Mouse (Mus musculus) mesoderm, embryonic 11.5 days (tissue): ENCODE measurements around the gene Etl4.
"Not testable (repeated sequence)": the region's sequence is repeated elsewhere in the genome, so short reads cannot be mapped to it uniquely, and the experiment has no call there.

ENCODE experiments used
- DNase-seq: peaks from one replicate; pipeline ENCODE4 v3.0.0-alpha.2; 2012; ENCODE audit warnings: low read depth, low spot score

The Etl4 gene

DNA sequence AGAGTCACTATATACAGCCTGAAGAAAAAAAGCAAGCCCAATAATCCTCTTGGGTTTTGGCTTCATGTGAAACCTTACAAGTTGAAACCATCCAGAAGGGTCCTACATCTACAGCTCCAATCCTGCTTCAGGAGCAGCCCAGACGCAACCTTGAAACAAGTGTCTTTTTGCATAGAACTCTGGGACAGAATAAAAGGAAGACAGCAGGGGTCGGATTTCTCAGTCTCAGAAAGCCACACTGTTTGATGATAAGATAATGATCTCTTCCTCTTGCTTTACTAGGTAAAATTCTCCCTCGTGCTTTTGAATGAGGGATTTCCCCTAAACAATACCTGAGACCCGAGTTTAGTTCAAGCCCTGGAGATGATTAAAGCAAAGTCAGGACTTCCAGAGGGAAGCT, 385.0 kb downstream of the Etl4 start:
- DNase-seq: no peak

DNA sequence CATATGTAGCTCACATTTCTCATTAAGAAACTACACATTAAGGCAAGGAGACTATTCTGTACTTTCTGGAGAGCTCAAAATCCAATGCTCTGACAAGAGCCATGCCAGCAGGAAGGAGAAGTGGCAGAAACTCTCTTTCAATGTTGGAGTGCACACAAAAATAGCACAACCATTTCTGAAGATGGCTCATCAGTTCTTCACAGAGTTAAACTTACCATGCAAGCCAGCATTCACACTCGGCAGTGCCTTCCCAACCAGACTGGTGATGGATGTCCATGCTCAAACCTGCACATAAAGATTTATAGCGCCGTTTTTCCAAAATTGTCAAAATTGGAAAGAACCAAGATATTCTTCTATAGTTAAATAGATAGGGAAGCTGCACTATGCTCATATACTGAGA, 392.9 kb downstream of the Etl4 start:
- no peak for DNase-seq

DNA sequence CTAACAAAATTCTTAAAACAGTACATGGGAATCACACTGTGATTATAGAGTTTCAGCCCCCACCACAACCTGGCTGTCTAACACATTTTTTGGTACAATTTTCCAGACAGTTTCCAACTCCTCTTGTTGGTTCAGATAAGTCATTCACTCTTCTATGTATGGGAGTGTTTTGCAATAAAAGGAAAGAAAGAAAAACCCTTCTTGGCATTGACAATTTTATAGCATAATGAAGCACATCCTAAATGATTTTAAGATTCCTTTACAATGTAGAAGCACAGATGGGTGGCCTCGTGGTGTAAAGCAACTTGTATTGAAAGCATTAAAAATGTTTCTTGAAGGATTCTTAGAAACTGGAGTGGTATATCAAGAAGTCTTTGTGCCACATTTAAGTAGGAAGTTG, 415.4 kb downstream of the Etl4 start:
- DNase-seq: no peak

DNA sequence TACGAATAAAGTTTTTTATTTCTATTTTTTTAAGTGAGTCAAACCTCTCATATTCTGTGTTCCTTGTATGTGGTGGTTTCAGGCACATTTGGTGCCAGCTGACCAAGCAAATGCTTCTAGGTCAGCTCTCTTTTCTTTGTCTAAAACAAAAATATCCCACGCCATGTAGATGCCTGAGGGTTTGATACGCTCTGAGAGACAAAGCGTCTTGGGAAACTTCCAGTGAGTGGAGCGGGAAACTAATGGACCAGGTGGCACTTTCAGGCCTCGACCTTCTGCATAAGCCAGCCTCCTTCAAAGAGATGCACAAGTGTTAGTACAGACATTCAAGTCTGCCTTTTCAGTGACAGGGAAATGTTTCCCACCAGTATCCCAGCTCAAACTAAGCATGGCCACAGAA, 426.6 kb downstream of the Etl4 start:
- no peak for DNase-seq

DNA sequence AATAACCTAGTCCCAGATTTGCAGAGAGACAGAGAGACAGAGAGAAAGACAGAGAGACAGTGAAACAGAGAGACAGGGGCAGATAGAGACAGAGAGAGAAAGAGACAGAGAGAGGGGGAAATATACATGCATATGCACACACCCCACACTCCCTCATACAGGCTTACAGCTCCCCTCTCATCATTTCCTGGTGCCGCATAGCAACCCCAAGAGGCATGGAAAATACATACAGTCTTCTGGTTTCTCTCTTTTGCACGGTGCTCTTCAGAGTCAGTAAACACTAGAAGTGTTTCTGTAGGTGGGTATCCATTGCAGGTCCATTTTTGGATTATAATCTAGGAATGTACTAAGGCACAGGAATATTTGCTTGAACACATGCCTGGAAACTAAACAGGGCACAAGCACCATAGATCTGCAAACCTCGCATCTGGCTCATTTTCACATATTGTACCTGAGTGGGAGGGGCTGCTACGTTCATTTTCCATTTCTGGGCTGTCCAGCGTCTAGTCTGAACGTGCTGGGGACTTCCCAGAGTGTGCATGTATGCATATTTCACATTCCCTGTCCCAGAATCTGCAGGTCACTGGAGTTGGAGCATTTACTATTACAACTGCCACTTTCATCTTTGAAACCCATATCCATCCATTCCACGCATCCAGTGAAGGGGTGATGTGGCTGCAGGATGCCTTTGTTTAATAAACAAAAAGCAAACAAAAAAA, 429.6 kb downstream of the Etl4 start:
- no peak for DNase-seq

DNA sequence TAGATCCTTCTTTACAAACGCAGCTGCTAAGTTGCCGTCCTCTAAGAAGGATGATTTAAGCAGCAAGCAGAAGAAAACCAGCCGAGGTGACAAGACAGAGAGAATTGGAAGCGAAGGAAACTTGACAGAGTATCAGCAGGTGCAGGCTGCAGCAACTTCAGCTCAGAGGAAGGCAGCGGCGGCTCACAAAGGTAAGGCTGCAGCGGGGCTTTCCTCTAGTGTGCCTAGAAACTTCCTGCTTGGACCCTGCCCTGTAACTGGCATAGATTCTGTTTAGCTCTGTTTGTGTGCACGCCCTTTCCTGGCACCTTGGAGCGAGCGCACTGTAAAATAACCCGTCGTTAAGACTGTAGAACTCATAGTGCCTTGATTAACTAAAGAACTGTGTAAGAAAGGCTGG, 430.3 kb downstream of the Etl4 start:
- no peak for DNase-seq

DNA sequence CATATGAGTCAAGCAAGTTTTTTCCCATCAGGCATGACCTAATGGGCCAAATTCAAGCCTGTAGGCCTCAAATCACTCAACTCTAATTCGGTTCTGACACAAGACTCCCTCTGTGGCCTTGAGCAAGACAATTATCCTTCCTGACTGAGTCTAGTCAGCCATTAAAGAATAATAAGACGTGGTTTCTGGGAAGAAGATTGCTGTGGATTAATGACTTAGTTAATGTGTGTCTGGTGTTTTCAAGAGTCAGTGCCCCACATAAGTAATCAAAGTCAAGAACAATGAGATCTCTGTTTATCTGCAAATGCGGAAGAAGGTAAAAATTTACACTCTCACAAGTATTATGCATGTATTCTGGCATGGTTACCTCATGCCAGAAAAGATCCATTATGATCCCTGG, 437.3 kb downstream of the Etl4 start:
- no peak for DNase-seq

DNA sequence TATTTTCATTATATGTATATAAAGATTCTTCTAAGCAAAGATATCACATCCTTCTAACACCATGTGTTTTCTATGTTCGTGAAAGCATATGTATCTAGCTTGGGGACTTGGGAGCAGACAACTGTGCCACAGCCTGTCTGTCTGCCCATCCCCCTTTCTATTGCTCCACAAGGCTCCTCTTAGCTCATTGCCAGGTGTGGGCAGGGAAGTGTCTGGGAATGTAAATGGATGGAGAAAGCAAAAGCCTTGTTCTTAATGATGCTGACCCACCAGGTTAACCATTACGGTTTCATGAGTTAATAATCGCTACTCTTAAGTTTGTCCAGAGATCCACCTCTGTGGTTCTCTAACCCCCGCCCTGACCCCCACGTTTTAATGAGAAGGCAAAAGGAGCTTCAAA, 439.7 kb downstream of the Etl4 start:
- DNase-seq: peak; percentile 73

DNA sequence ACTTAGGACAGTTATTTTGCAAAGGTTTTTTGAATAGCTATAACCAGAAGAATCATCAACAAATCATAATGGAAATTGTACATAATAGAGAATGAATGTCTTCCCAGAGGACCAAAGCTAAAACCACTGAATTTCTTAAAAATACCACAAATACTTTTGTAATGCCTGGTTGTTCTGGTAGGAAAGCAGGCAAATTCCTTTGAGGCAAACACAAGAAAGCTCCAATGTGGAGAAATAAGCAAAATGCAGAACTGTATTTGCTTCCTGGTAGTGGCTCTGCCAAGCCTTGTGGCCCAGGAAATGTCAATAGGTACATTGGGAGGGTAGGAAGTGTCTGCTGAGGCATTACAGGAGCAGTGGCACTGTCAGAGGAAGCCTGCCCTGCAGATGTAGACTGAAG, 443.2 kb downstream of the Etl4 start:
- DNase-seq: no peak

DNA sequence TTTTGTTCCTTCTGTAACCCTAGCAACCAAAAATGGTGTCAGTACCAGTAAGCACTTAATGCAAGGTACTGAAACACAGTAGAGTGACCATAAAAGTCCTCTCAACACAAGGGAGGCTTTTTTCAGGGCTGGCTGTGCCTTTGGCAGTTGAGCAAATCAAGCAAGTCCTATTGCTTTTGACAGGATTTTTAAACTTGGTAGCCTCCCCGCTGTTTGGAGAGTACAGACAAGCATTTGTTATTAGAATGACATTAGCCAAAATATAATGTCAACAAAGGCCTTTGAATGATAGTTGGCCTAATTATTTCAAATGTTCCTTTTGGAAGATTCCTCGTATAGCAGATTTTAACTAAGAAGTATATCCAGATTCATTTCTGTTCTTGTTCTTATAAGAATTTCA, 467.4 kb downstream of the Etl4 start:
- no peak for DNase-seq

DNA sequence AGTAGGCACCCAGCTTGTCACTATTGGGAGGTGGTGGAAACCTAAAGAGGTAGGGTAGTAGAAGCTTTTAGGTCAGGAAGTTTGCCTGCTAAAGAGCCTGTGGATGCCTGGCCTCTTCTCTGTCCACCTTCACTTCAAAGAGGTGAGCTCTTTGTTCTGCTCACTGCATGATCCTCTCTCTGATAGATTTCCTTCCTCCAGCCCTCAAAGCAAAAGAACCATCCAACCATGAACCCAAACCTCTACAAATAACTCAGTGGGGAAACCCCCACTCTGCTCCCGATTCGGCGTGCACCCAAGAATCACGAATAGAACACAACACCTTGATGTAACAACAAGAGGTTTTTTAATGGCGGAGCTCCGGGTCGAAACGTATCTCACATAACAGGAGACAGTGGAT, 471.3 kb downstream of the Etl4 start:
- DNase-seq: not testable (repeated sequence)

DNA sequence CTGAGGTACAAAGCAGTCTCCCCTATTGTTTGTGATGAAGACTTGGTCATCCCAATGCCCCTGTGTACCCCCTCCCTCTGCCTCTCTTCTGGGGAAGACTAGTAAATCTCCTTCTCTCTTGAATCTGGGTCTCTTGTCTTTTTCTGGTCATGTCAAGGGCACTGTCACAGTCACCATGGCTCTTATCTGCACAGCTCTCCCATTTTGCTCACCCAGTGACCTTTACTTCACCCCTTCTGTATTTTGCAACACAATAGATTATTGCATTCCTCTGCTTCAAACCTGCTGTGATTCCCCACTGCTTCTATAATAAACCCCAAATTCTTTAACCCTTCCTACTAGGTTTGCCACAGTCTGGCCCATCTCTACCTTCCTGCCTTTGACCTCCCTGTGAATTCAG, 484.5 kb downstream of the Etl4 start:
- peak; percentile 45 for DNase-seq

DNA sequence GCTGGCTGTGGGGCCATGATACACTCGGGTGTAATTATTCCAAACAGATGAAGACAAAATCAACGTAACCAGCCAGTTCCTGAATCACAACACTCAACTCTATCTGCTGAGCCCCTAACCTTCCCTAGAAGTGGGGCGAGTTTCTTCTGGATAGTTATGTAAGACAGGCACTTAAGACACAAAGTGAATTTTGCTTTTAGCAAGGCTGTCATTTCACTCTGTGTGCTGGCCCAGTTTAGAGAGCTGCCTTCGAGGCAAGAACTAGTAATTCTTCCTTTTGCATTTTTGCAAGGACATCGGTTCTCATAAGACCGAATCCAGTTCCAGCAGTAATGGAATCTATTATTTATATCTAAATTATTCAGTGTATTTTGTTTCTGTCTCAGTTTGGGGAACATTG, 487.4 kb downstream of the Etl4 start:
- no peak for DNase-seq

DNA sequence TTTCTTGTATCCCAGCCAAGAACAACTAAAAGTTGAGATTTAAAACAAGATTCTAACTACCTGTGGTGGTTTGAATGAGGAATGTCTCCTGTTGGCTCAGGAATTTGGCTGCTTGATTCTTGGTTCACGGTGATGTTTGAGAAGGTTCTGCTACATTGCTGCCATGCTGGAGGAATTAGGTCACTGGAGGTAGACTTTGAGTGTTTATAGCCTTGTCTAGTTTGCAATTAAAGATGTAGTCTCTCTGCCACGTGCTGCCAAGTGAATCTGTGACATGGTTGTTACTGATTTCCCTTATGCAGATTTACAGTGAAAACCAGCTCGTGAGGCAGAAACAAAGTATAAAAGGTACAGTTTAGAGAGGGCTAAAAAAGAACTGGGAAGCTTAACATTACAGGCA, 491.0 kb downstream of the Etl4 start:
- no peak for DNase-seq

DNA sequence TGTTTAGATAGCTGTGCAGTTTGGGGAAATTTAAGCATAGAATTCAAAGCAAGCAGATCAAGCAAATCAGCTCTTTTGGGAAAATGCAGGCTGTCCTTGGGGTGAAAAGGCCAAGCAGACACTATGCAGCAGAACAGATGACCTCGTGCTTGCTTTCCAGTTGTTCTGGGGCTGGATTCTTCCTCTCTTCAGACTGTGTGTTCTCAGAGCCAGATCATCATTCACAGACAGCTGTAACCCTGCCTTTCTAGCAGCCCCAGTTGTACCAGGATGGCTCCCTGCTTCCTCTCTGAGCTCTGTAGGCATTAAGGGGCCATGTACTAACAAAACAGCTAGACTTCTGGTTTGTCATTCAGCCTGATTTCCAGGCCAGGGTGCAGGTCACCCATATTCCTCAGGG, 494.8 kb downstream of the Etl4 start:
- no peak for DNase-seq

DNA sequence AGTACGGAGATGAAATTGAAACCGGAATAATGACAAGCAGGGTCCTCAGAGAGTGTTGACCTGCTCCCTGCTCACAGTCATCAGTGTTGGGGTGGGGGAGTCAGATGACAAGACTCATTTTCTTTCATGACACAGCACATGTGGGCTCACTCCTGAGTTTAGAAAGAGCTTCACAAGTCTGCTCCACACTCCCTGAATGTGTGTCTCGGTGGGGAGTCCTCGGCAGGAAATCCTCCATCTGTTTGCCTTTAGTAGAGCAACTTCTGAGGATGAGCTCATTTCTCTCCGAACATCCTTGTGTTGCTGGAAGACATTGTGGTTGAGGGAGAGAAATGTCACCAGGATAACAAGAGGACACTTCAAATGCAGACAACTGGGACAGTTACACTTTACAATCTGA, 497.5 kb downstream of the Etl4 start:
- DNase-seq: no peak

DNA sequence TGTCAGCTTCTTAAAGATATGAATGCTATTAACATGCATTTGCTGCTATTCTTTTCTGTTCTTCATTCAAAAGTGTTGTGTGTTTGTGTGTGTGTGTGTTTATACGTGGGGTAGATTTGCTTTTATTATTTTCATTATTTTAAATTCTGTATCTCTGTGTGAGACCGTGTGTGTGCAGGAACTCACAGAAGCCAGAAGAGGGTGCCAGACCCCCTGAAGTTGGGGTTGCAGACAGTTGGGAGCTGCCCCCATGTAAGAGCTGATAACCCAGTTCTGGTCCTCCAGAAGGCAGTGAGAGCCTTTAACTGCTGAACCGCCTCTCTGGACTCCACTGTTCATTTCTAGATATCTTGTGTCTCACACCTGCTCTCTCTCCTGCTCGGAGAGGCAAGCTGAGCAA, 505.3 kb downstream of the Etl4 start:
- DNase-seq: no peak

DNA sequence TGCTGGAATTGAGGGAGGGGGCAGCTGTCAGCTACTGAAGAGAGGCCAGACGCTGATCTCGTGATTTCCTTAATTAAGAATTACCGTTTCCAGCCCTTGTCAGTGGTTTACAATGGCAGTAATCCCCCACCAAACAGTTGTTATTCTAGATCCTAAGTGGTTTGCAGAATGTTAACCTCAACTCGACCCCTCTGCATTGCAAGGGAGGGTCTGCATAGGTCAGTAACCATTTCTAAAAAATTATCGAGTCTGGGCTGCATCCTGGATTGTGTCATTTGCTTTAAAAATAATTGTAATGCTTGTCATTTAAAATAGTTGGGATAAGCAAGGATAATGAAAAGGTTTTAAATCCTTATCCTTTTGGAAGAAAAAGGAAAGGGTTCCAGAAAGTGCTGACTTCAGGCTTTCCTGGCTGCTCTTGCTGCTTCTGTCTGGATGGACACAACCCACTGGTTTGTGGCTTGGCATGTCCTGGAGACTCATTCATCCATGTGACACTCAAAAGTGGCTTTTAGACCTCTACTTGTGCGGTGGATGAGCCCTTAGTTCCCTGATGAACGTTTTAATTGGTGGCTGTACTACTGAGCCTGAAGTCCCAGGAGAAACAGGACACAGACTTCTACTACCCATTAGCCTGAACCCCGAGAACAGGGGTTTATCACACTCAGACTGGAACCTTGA, 507.5 kb downstream of the Etl4 start:
- DNase-seq: no peak

DNA sequence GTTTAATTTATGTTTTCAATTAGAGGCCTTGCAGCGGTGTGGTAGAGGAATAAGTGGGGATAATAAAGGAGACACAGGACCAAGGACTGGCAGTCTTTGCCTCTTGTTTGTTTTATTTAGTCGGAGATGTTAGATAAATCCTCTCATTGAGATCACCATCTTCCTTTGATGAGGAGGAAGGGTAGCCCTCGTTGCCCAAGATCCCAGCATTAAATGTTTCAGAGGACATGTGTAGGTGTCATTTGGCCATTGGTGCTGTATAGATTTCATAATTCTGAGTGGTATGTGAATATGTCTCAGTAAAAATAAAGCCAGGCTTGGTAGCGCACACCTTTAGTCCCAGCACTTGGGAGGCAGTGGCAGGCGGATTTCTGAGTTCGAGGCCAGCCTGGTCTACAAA, 508.4 kb downstream of the Etl4 start:
- DNase-seq: no peak

DNA sequence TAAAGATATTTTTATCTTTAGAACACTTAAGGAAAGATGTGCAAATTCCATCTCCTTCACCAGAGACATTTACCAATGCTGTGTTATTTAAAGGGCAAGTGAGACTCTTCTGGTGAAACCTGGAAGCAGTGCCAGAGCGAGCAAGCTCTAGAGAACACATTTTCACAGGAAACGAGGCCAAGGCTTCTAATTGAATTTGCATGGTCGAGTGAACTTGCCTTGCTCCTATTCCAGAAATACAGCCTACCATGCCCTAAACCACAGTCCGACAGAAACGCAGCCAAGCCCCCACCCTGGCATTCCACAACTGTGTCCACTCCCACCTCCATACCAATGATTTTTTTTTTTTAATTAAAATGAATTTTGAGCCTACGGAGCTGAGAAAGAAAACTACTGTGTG, 510.4 kb downstream of the Etl4 start:
- no peak for DNase-seq

DNA sequence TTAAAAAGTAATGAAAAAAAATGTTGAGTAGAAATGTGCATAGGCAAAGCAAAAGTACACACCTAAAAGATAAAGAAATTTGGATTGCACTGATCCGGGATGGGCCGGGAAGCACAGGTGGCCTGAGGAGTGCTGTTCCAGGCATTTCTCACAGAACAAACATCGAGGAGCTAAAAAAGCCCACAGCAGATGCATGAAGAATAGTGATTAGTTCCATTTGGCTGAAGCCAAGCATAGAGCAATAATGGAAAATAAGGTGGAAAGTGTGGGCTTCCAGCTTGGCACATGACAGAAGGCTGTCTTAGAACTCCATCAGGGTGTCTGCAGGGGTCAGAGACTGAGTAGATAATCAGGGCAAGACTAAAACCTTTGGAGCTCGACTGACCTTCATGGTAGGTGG, 512.7 kb downstream of the Etl4 start:
- no peak for DNase-seq

DNA sequence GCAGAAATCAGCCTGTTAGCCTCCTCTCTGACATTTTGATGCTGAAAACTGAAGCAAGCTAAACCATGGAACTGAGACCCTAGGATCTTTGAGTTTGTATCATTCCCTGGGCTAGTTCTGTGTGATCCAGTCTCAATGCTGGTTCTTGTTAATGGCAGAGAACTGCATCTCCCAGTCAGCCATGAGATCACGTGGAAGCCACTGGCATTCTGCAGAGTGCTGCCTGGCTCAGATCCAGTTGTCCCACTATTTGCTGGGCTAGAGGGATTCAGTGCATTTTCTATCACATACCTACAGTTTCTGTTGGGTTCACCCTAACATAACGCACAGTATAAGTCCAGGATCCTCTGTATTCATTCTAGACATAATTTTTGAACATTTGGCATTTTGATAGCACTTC, 524.1 kb downstream of the Etl4 start:
- DNase-seq: no peak

DNA sequence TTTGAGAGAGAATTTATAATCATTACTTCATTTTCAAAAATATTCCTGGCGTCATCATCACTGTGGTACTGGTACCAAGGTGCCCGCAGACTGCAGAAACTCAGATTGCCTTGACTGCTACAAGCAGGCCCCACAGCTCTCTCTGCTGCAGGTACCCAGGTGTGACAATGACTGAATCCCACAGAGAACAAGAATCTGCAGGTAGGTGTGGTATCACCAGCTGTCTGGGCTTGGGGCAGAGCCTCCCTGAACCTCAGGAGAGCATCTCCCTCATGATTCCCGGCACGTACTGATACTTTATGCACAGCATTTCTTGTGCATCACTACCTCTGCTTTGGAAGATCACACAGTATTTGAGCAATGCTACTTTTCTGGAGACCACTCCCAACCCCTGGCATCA, 526.0 kb downstream of the Etl4 start:
- no peak for DNase-seq

DNA sequence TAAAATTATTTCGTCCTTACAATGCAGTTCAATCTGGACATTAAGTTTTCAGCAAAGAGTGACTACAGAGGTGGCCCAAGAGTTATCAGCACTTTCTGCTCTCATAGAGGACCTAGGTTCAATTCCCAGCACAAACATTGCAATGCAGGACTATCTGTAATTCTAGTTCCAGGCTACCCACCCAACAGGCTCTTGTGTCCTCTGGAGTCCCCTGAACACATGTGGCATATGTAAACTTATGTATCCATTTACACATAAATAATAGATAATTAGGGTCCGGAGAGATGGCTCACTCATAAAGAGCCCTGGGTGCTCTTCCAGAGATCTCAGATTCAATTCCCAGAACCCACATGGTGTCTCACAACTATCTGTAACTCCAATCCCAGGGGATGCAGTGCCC, 533.2 kb downstream of the Etl4 start:
- no peak for DNase-seq
